Mouse (Mus musculus) lung, postnatal 0 days (tissue): ENCODE results near the gene Paqr7.

Source experiments
- CTCF ChIP-seq: IDR thresholded peaks from 2 replicates; pipeline ENCODE4 v1.5.1; 2016; ENCODE audit warnings: antibody characterized with exemption, mild to moderate bottlenecking
- EP300 ChIP-seq: IDR thresholded peaks from 2 replicates; pipeline ENCODE4 v1.6.1; 2016; ENCODE audit warnings: antibody characterized with exemption, mild to moderate bottlenecking, control low read depth

DNA sequence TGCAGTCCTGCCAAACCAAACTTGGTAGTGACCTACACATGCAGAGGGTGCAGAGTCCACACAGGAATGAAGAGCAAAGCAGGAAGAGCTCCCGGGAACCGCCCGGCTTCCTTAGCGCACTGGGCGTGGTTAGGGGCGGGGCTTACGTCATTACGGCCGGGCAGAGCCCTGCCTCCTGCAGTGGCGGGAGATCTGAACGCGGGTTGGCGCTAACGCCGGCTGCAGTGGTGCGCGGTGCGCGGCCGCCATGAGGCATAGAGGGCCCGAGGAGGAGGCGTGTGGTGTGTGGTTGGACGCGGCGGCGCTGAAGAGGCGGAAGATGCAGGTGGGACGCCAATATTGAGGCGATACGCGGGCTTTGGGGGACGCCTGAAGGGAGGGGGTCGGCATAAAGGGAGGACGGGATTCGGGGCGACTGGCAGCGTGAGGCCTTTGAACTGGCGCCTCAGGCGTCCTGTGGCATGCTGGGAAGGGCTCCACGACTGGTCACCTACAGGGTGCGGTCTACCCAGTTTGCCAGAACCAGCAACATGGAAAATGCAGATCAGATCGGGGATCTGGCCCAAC, 14.4 kb downstream of the Paqr7 start, which contains the start of gene Aunip:
- TF ChIP-seq EP300 (no peak), CTCF (peak; percentile 17)
